Mouse (Mus musculus) hindlimb bud, embryonic 11.5 days (tissue): ENCODE measurements around the gene Cabin1.
"Not testable (repeated sequence)": the region's sequence is repeated elsewhere in the genome, so short reads cannot be mapped to it uniquely, and the experiment has no call there.

ENCODE experiments used
- DNase-seq: peaks from one replicate; pipeline ENCODE4 v3.0.0-alpha.2; 2012; ENCODE audit warnings: low read depth, low spot score; ENCODE audit errors: extremely low spot score

The Cabin1 gene

DNA sequence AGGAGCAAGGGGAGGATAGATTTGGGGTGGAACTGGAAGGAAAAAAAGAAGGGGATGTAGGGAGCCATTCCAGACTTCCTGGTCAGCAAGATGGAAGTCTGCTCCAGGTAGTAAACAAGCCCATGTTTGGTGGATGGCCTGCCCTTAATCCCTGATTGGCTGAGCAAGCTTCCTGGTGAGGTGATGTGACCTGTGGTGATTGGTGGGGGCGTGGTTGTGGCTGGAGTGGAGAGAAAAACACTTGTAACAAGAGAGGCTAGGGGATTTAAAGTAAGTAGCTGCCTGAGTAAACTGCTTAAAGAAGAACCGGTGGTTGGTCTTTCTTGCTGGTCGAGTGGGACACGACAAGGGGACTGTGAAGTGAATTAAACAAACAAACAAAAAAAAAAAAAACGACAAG, 3.6 kb upstream of the Cabin1 start:
- DNase-seq = not testable (repeated sequence)

DNA sequence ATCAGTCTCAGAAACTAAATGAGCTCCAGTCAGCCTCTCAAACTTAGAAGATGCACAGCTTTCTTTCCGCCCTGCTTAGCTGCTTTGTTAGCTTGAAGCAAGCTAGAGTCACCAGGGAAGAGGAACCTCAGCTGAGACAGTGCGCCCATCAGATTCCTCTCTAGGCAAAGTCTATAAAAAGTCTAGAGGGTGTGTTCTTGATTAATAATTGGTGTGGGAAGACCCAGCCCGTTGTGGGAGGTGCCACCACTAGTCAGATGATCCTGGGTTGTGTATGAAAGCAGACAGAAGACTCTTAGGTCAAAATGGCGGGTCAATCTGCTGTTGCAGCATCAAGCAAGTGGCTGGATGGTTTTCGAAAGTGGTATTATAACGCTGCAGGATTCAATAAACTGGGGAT, 2.7 kb upstream of the Cabin1 start:
- no peak for DNase-seq

DNA sequence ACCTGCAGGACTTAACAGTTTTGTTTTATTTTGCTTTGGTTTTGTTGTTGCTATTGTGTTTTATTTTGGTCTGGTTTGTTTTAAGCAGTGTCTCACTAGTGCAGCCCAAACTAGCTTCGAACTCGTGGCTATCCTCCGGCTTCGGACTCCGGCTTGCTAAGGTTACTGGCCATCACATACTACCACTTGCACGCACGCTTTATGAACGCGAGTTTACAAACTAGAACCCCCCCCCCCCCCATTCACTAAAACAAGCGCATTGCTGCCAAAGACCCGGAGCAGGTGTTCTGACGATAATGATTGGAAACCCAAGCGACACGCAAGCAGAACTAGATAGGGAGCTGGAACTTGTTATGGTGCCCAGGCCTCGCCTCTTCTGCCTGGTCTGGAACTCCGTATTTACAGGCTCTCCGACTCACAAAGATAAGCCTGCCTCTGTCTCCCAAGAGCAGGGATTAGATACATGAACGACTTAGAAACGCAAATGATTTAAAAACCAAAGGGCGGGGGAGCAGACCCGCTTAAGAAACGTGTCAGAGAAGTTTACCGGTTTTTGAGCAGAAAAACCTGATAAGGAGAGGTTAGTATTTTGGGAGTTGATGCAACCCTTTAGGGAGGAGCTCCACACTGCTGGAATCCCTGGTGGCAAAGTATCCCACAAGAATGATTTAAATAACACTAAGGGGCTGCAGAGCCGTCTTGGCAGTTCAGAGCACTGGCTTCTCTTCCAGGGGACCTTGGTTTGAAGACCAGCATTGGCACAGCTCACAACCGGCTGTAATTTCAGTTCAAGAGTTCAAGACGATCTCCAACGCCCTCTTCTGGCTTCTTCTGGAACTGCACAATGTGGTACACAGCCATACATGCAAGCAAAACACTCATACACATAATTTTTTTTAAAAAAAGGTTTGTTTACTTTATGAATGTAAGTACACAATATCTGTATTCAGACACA, 655 bp upstream of the Cabin1 start:
- peak; percentile 82 for DNase-seq

- DNase-seq = no peak
These were observed 1.7 kb downstream of the Cabin1 start for GRCm38 (mm10) chr10:75762413-75762812.

DNA sequence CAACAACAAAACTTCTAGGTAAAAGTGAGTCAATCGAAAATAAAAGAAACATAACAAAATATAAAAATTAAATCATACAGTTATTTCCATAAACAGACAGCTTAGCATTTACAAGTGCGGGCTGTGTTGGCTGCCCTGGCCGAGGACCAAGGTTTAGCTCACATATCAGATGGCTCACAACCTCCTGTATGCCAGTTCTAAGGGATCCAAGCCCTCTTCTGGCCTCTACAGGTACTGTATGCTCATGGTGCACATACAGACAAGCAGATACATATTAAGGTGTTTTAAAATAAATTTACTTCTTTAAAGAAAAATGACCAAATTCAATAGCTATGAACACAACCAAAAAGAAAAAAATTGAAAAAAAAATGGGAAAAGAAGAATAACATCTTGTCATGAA, 3.8 kb downstream of the Cabin1 start:
- no peak for DNase-seq

DNA sequence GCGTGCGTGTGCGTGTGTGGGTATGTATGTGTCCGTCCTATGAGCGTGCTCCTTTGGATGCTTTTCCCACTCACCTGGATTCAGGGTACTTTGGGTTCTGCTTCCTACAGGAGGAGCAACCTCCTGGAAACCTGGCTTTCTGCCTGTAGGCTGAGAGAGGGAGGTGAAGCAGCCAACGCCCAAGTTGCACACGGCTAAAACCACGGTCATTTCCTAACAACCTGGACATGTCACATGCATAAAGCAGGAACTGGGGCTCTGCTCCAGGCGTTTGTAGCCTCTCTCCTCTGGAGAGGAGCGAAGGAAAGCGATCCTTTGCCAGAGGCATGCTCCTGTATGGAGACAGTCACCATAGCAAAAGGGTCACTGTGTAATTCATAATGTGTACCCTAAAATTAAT, 7.4 kb downstream of the Cabin1 start:
- no peak for DNase-seq

DNA sequence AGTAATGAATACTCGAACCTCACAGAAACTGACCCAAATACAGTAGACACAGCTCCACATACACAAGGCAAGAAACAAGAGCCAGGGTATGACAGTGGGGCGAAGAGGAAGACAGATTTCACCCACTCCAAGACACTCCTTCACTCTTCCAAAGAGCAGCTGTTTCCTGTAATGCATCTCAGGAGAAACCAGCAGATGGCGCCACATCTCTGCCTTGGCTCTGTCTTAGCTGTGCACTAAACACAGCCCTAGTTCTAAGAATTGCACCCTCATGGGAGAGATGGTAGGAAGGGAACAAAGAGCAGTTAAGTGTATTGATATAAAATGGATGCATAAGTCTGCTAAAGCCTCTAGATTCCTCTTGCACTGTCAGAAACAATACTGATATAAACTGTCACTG, 20.1 kb downstream of the Cabin1 start:
- DNase-seq = peak; percentile 46

DNA sequence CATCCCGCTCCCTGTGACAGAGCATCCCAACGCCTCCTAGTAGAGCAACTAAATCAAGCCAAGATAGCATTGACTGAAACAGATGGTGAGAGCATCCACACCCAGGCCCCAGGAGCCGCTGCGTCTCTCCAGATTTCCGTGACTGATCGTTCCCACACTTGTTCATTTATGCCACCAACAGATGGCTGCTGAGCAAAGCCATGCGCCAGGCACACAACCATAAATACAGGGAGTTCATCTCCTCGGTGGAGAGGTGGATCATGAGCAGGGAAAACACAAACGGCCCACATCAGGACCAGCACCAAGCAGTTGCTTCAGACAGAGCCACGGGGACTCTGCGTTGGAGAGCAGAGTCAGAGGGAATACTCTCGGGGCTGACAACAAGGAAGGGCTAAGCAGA, 20.8 kb downstream of the Cabin1 start:
- no peak for DNase-seq

- DNase-seq = no peak
These were observed 23.3 kb downstream of the Cabin1 start for GRCm38 (mm10) chr10:75740866-75741265.

GRCm38 (mm10) chr10:75725449-75725848, 38.7 kb downstream of the Cabin1 start:
- no peak for DNase-seq

DNA sequence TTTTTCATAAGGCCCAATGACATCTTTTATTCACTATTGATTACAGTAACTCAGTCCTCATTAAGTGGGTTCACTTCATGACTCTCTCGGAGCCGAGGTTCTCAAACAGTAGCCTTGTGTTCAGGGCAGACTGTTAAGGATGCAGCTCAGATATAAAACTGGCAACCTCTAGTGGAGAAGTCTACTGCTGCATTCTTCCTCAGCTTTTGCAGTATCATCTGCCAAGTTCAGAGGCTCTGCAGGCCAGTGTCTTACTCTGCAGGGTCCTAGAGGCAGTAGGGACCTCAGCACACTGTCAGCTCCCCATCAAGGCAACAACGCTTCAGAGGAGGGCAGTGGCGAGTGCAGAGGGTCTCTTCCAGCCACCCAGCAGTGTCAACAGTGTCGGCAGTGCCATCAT, 43.9 kb downstream of the Cabin1 start:
- no peak for DNase-seq

- DNase-seq = no peak
These were observed 49.3 kb downstream of the Cabin1 start for GRCm38 (mm10) chr10:75714795-75715194.

GRCm38 (mm10) chr10:75713026-75713425, 51.1 kb downstream of the Cabin1 start:
- DNase-seq = no peak

DNA sequence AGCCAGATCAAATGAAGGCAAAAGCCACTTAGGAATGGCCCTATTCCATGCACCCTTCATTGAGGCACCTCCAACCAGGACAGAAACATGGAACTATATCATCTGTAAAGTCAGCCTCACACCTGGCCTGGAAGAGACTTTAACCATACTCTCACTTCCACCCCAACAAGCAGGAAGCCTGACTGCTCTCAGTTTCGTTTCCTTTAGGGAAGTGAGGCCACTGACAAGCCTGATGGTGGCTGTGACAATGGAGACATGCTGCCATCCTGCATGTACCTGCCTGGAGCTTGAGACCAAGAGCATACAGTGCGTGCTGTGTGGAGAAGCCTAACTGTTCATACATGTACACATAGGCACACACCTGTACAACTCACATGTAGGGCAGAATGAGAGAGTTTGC, 53.9 kb downstream of the Cabin1 start:
- no peak for DNase-seq

GRCm38 (mm10) chr10:75709261-75709660, 54.9 kb downstream of the Cabin1 start:
- no peak for DNase-seq

DNA sequence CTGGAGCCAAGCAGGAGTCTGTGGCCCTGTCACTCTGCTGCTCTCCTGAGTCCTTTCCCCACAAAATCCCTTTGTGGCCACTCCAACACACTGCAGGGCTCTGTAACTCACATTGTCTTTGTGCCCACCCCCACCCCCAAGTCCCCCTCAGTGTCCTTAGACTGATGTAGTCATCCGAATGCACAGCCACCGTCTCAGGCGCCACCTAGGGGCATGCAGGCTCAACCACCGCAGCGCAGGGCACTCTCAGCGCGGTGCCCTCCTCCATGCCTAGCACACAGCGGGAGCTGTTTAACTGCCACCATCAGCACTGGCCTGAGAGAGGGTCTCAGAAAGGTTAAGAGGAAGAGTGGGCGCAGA, 55.5 kb downstream of the Cabin1 start:
- no peak for DNase-seq

- DNase-seq = no peak
These were observed 56.1 kb downstream of the Cabin1 start for GRCm38 (mm10) chr10:75707901-75708632.

- DNase-seq = no peak
These were observed 57.4 kb downstream of the Cabin1 start for GRCm38 (mm10) chr10:75706632-75707216.

DNA sequence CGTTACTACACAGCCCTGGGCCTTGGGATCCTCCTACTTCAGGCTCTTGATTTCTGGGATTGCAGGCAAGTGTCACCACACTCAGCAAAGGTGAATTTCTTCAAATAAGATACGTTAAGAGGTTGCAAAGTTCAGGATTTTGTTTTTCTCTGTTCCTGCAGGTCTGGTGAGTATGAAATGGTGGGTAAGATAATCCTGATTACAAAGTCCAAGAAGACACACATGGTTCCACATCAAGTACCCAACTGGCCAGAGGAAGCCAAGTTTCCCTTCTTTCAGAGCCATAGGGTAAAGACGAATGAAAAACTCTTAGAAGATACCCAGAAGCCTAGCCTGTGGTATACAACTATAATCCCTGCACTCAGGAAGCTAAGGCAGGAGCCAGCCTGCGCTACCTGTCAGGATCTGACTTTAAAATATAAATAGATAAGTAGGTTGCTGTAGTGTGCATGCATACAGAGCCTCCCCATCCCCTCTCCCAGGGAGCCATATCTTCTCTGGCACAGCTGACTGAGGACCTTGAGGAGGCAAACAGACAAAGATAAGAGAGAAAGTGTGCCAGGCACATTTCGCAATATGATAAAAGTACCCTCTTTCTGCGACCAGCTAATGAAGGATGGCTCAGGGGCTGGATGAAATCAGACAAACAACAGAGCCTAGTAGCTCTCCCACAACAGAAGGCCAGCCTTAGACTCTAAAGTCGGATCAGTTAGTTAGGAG, 58.3 kb downstream of the Cabin1 start:
- no peak for DNase-seq

DNA sequence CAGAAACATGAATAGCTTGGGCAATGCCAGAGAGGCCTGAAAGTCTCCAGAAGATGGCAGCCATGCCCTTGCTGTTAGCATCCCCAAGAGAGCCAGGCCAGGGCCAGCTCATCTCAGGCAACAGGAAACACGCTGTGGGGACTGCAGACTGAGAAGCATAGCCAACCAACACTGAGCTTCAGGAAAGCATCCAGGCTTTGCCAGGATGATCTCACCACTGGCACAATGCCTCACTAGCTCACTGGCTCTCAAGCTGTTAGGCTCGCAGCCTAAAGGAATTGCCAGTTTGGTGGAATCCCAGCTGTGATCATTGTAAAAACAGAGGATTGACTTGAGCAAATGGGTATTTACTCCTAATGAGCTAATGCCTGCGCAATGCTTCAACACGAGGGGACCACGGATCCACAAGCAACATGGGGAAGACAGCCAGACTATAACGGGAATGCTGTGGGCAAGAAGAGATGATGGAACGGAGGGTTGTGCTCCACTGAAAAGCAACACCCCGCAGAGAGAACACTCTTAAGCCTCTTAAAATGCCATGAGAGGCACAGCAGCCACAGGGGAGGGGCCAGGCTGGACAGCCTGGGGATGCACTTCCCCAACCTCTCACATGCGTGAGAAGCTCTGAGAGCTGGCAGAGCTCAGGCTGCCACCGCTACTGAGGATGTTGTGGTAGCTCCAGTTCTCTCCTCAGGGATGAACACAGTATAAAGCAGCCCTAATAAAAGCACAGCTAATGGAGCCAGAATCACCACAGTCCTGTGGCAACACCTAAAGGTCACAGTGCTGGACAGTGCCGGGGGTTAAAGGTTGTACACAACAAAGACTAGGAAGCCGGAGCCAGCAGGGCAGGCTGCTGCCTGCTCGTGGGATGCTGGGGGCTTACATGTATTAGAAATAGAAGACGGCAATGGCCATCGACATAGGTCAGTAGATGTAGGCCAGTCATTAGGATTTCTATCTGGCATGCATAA, 59.6 kb downstream of the Cabin1 start:
- DNase-seq = no peak
